Mouse (Mus musculus): ENCODE data around the gene Ywhae. TPM values are rescaled to one million over a fixed set of nuclear protein-coding genes. Genes with fewer than 3 reads are reported as not detected.
"Not testable (repeated sequence)": the region's sequence is repeated elsewhere in the genome, so short reads cannot be mapped to it uniquely, and the experiment has no call there.

Ywhae gene
- polyA plus RNA-seq (2014; fragmentation: Nextera tagmentation; extraction: Ambion mirVana) = 918 and 1,088 TPM in 2 replicates

DNA sequence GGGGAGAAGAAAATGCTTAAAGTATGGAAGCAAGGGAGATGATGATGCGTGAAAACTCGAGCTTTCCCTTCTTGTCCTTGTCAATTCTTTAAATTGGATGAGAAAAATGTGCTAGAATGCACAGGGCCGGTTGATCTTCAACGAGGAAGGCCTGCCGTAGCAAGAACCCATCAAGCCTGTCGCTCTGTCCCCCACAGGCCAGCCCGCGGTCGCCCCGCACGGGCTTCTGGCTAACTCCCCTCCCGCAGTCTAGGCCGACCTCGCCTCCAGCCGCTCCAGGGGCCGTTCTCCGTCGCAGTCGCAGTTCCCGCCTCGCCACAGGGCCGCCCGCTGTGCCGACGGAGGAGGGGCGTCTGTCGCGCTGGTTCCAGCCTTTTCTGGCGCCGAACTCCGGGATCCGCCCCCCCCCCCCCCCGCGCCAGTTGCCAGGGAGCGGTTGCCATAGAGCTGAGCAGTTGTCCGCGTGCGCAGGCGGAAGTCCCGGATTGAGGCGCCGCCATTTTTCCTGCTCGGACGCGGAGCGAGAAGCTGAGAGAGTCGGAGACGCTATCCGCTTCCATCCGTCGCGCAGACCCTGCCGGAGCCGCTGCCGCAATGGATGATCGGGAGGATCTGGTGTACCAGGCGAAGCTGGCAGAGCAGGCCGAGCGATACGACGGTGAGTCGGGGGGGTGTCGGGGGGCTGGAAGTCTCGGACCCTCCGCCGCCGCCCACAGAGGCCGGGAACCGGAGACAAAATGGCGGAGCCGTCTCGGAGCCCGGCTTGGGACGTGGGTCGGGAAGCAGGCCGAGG, at the start of gene Ywhae:
TSS of gene Ywhae (plus strand) at position 436 of the 793 bp plus-strand sequence.
- no peaks in the 10 kb centered on the region for H3K27me3 ChIP-seq (ENCODE audit: control insufficient read depth, insufficient read depth, low read length)
- peak; percentile 95 for ATAC-seq (ENCODE audit: low FRiP score, low TSS enrichment)
- WGBS = 1% methylated on average over 72 of the region's 76 CpGs

DNA sequence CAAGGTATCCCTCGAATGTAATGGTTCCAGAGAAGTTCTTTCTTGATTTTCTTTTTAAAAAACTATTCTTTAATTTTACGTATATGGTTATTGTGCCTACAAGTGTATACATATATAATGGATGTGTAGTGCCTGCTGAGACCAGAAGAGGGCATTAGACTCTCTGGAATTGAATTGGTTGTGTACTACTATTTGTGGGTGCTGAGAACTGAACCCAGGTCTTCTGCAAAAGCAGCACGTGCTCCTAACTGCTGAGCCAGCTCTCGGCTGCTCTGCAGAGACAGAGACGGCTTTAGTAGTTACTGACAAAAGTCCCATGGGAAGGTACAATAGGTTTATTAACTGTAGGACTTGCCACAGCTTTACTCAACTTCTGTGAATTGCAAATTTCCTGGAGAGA, 48.2 kb upstream of the Ywhae start:
- no peak for ATAC-seq (ENCODE audit: low FRiP score, low TSS enrichment)
- Histone ChIP-seq H3K4me3 (ENCODE audit: low read length) (no peak overlapping the region), H3K9me3 (ENCODE audit: control insufficient read depth, low read length) (no peaks in the 10 kb centered on the region), H3K9ac (ENCODE audit: low read depth, low read length) (no peak overlapping the region), H3K27ac (ENCODE audit: low read depth, low read length) (no peak overlapping the region), H3K36me3 (ENCODE audit: control insufficient read depth, insufficient read depth, low read length) (peaks cover 18% of the 10 kb centered on the region; the same call in 1 of the 2 replicates), H3K4me1 (ENCODE audit: control insufficient read depth, insufficient read depth, low read length) (peaks cover 11% of the 10 kb centered on the region; the same call in 1 of the 2 replicates), H3K27me3 (ENCODE audit: control insufficient read depth, insufficient read depth, low read length) (no peaks in the 10 kb centered on the region), H3K4me2 (replicated peaks; ENCODE audit: low read depth, low read length) (no peak overlapping the region)
- WGBS = 86% methylated on average over 5 of the region's 5 CpGs

More for the DNA sequence above, at the start of gene Ywhae:
- peak within 1 kb of the TSS; percentile 88 for H3K4me2 ChIP-seq (replicated peaks; ENCODE audit: low read depth, low read length)
- peak within 1 kb of the TSS; percentile 96 for H3K9ac ChIP-seq (ENCODE audit: low read depth, low read length)
- no peaks in the 10 kb centered on the region; the same call in 1 of the 2 replicates for H3K36me3 ChIP-seq (ENCODE audit: control insufficient read depth, insufficient read depth, low read length)
- no peaks in the 10 kb centered on the region for H3K9me3 ChIP-seq (ENCODE audit: control insufficient read depth, low read length)
- peak within 1 kb of the TSS; percentile 90 for H3K27ac ChIP-seq (ENCODE audit: low read depth, low read length)
- peaks cover 28% of the 10 kb centered on the region for H3K4me1 ChIP-seq (ENCODE audit: control insufficient read depth, insufficient read depth, low read length)
- peak within 1 kb of the TSS; percentile 90 for H3K4me3 ChIP-seq (ENCODE audit: low read length)

DNA sequence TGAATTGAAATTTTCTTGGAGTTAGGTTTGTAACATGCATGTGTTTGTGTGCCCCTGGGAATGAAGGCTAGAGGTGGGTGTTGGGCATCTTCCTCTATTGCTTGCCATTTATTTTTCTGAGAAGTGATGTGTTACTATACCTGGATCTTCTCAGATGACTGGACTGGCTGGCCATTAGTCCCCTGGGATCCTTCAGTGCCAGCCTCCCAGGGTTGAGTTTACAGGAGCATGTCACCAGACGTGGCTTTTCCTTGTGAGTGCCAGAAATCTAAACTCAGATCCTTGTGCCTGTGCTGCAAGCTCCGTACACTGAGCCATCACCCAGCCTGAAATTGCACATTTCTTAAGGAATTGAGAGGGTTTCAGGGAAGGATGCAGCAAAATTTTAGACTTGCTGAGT, 47.7 kb upstream of the Ywhae start:
- Histone ChIP-seq H3K4me2 (replicated peaks; ENCODE audit: low read depth, low read length) (no peak overlapping the region), H3K9me3 (ENCODE audit: control insufficient read depth, low read length) (no peaks in the 10 kb centered on the region), H3K36me3 (ENCODE audit: control insufficient read depth, insufficient read depth, low read length) (peaks cover 18% of the 10 kb centered on the region; the same call in 1 of the 2 replicates), H3K9ac (ENCODE audit: low read depth, low read length) (no peak overlapping the region), H3K4me1 (ENCODE audit: control insufficient read depth, insufficient read depth, low read length) (peaks cover 11% of the 10 kb centered on the region; the same call in 1 of the 2 replicates), H3K4me3 (ENCODE audit: low read length) (no peak overlapping the region), H3K27me3 (ENCODE audit: control insufficient read depth, insufficient read depth, low read length) (no peaks in the 10 kb centered on the region), H3K27ac (ENCODE audit: low read depth, low read length) (no peak overlapping the region)
- no peak for ATAC-seq (ENCODE audit: low FRiP score, low TSS enrichment)
- WGBS = 73% methylated on average over 2 of the region's 2 CpGs

DNA sequence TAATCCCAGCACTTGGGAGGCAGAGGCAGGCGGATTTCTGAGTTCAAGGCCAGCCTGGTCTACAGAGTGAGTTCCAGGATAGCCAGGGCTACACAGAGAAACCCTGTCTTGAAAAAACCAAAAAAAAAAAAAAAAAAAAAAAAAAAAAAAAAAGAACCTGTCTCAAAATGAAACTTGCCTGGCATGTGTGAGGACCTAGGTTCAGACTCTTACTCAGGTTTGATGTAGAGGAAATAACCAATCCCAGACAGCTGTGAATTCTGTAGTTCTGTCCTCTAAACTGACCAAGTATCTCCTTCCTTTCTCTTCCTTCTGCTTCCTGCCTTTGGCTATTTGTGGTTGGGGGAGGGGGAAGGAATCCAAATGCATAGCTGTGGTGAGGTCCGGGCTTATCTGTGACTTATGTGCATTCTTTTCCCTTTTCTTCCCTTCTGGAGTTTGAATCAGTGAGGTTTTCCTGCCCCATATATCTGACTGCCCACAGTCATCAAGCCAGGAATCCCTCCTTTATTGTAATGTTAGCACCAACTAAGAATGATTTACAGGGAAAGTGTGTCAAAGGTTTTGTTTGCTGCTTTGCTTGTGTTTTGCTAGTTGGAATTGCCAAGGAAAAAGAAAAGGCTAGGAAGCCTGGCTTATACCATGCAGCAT, 45.2 kb upstream of the Ywhae start:
- Histone ChIP-seq H3K9ac (ENCODE audit: low read depth, low read length) (no peak overlapping the region), H3K4me2 (replicated peaks; ENCODE audit: low read depth, low read length) (no peak overlapping the region), H3K36me3 (ENCODE audit: control insufficient read depth, insufficient read depth, low read length) (peaks cover 28% of the 10 kb centered on the region), H3K27me3 (ENCODE audit: control insufficient read depth, insufficient read depth, low read length) (no peaks in the 10 kb centered on the region), H3K4me3 (ENCODE audit: low read length) (no peak overlapping the region), H3K4me1 (ENCODE audit: control insufficient read depth, insufficient read depth, low read length) (peaks cover 7% of the 10 kb centered on the region; the same call in 1 of the 2 replicates), H3K27ac (ENCODE audit: low read depth, low read length) (no peak overlapping the region), H3K9me3 (ENCODE audit: control insufficient read depth, low read length) (no peaks in the 10 kb centered on the region)
- ATAC-seq (ENCODE audit: low FRiP score, low TSS enrichment) = 0 out of 2 replicates have a peak, but pooled peaks have one; percentile 20
- 67% methylated on average over 2 of the region's 2 CpGs for WGBS

DNA sequence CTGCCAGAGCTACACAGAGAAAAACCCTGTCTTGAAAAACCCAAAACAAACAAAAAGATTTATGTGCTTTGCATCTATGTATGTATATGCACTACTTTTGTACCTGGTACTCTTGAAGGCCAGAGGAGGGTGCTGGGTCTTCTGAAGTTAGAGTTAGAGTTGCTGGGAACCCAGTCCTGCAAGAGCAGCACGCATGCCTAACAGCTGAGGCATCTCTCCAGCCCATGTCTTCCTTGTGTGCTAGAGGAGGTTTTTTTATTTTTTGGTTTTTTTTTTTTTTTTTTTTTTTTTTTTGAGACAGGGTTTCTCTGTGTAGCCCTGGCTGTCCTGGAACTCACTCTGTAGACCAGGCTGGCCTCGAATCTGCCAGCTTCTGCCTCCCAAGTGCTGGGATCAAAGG, 44.5 kb upstream of the Ywhae start:
- H3K36me3 ChIP-seq (ENCODE audit: control insufficient read depth, insufficient read depth, low read length) = peaks cover 28% of the 10 kb centered on the region
- no peak for ATAC-seq (ENCODE audit: low FRiP score, low TSS enrichment)
- no peaks in the 10 kb centered on the region for H3K27me3 ChIP-seq (ENCODE audit: control insufficient read depth, insufficient read depth, low read length)
- 75% methylated on average over 2 of the region's 2 CpGs for WGBS
- H3K4me1 ChIP-seq (ENCODE audit: control insufficient read depth, insufficient read depth, low read length) = peaks cover 7% of the 10 kb centered on the region; the same call in 1 of the 2 replicates
- no peak overlapping the region for H3K4me2 ChIP-seq (replicated peaks; ENCODE audit: low read depth, low read length)
- H3K9ac ChIP-seq (ENCODE audit: low read depth, low read length) = no peak overlapping the region
- no peak overlapping the region for H3K27ac ChIP-seq (ENCODE audit: low read depth, low read length)
- H3K9me3 ChIP-seq (ENCODE audit: control insufficient read depth, low read length) = no peaks in the 10 kb centered on the region
- H3K4me3 ChIP-seq (ENCODE audit: low read length) = no peak overlapping the region

DNA sequence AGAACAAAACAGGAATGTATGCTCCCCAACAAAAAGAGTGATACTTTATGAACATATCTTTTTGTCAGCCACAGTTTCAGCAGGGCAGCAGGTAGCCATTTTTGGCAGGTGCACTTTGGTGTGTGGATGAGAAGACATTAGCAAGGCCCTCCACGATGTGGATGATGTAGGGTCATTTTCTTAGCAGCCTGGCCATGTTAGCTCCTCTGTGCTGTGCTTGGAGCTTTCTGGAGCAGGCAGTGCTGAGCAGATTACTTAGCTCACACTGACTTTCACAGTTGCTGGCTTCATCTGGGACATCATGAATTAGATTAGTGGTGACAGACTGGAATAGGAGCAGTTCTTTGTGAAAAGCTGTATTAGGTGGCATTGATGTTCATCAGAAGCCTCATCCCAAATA, 42.7 kb upstream of the Ywhae start:
- ATAC-seq (ENCODE audit: low FRiP score, low TSS enrichment) = no peak
- no peak overlapping the region for H3K4me3 ChIP-seq (ENCODE audit: low read length)
- no peaks in the 10 kb centered on the region for H3K9me3 ChIP-seq (ENCODE audit: control insufficient read depth, low read length)
- H3K9ac ChIP-seq (ENCODE audit: low read depth, low read length) = no peak overlapping the region
- no peaks in the 10 kb centered on the region for H3K27me3 ChIP-seq (ENCODE audit: control insufficient read depth, insufficient read depth, low read length)
- WGBS = 79% methylated on average over 1 of the region's 1 CpGs
- no peak overlapping the region for H3K27ac ChIP-seq (ENCODE audit: low read depth, low read length)
- no peak overlapping the region for H3K4me2 ChIP-seq (replicated peaks; ENCODE audit: low read depth, low read length)
- peaks cover 4% of the 10 kb centered on the region; the same call in 1 of the 2 replicates for H3K4me1 ChIP-seq (ENCODE audit: control insufficient read depth, insufficient read depth, low read length)
- peaks cover 43% of the 10 kb centered on the region for H3K36me3 ChIP-seq (ENCODE audit: control insufficient read depth, insufficient read depth, low read length)

DNA sequence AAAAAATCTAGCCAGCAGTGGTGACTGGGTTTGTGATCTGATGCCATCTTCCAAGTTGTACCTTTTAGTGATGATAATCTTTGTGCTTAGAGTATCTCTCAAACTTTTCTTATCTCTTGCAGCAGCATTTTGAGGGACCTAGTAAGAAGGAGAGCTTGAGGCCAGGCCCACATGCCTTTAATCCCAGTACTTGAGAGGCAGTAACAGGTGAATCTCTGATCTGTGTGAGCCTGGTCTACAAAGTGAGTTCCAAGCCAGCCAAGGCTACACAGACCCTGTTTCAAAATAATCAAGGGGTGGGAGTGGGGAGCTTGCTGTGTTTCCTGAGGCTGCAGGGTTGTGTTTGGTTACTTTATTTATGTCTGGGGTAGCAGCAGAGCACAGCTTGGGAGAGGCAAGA, 41.6 kb upstream of the Ywhae start:
- Histone ChIP-seq H3K4me3 (ENCODE audit: low read length) (no peak overlapping the region), H3K27me3 (ENCODE audit: control insufficient read depth, insufficient read depth, low read length) (no peaks in the 10 kb centered on the region), H3K9me3 (ENCODE audit: control insufficient read depth, low read length) (no peaks in the 10 kb centered on the region), H3K4me1 (ENCODE audit: control insufficient read depth, insufficient read depth, low read length) (peaks cover 4% of the 10 kb centered on the region; the same call in 1 of the 2 replicates), H3K4me2 (replicated peaks; ENCODE audit: low read depth, low read length) (no peak overlapping the region), H3K36me3 (ENCODE audit: control insufficient read depth, insufficient read depth, low read length) (peaks cover 45% of the 10 kb centered on the region), H3K9ac (ENCODE audit: low read depth, low read length) (no peak overlapping the region), H3K27ac (ENCODE audit: low read depth, low read length) (no peak overlapping the region)
- ATAC-seq (ENCODE audit: low FRiP score, low TSS enrichment) = no peak

DNA sequence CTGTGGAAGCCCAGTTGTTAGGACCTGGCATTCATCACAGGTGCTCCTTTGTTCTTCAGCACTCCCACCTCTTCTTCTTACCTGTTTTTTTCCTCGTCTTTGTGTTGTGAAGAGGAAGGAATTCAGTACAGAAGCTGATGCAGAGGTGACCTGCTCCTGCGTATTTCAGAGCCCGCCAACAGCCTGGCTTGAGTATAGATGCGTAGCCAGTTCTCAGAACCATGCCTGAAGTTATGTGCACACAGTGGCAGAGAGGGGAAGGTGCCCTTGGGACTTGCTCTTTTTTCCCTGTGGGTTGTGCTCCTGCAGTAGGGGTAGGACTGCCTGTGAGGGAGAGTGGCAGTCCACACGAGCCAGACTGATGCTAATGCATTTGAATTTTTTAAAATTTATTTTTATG, 39.1 kb upstream of the Ywhae start:
- 90% methylated on average over 5 of the region's 5 CpGs for WGBS
- peaks cover 69% of the 10 kb centered on the region for H3K36me3 ChIP-seq (ENCODE audit: control insufficient read depth, insufficient read depth, low read length)

DNA sequence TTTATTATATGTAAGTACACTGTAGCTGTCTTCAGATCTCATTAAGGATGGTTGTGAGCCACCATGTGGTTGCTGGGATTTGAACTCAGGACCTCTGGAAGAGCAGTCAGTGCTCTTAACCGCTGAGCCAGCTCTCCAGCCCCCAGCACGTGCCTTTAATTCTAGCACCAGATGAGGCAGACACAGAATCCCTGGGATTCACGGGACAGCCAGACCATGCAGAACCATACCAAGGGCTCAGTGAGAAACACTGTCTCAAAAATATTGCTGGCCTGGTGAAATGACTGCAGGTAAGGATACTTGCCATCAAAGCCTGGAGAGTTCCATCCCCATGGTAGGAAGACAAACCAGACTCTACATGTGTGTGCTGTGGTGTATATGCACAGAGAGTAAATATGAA, 35.2 kb upstream of the Ywhae start:
- H3K9me3 ChIP-seq (ENCODE audit: control insufficient read depth, low read length); H3K27me3 ChIP-seq (ENCODE audit: control insufficient read depth, insufficient read depth, low read length); ATAC-seq (ENCODE audit: low FRiP score, low TSS enrichment); H3K4me1 ChIP-seq (ENCODE audit: control insufficient read depth, insufficient read depth, low read length); H3K4me2 ChIP-seq (replicated peaks; ENCODE audit: low read depth, low read length); H3K4me3 ChIP-seq (ENCODE audit: low read length); H3K9ac ChIP-seq (ENCODE audit: low read depth, low read length); H3K27ac ChIP-seq (ENCODE audit: low read depth, low read length): not testable (repeated sequence)
- peaks cover 78% of the 10 kb centered on the region for H3K36me3 ChIP-seq (ENCODE audit: control insufficient read depth, insufficient read depth, low read length)
- WGBS = 98% methylated on average over 3 of the region's 3 CpGs

More for the DNA sequence above, 39.1 kb upstream of the Ywhae start:
- Histone ChIP-seq H3K9me3 (ENCODE audit: control insufficient read depth, low read length) (no peaks in the 10 kb centered on the region), H3K4me1 (ENCODE audit: control insufficient read depth, insufficient read depth, low read length) (no peaks in the 10 kb centered on the region), H3K4me3 (ENCODE audit: low read length) (no peak overlapping the region), H3K9ac (ENCODE audit: low read depth, low read length) (no peak overlapping the region), H3K27ac (ENCODE audit: low read depth, low read length) (no peak overlapping the region), H3K27me3 (ENCODE audit: control insufficient read depth, insufficient read depth, low read length) (no peaks in the 10 kb centered on the region), H3K4me2 (replicated peaks; ENCODE audit: low read depth, low read length) (no peak overlapping the region)
- ATAC-seq (ENCODE audit: low FRiP score, low TSS enrichment) = no peak
